Mouse (Mus musculus): ENCODE results near the gene Pnmal1. TPM values are rescaled to one million over a fixed set of nuclear protein-coding genes. Genes with fewer than 3 reads are reported as not detected.
A peak's percentile ranks its signal among the peaks of the same experiment; 100 is the strongest.

Gene Pnmal1
- total and polyA plus RNA-seq, 2 experiments from 2014 or later, result 41.2 to 65.2 TPM

- H3K4me2 ChIP-seq (ENCODE audit: low read depth, low read length, poor library complexity, severe bottlenecking), result peak overlapping the region; percentile 44
- WGBS, result 14% methylated on average over 20 of the region's 20 CpGs
- peaks cover 16% of the 10 kb centered on the region for H3K4me1 ChIP-seq (ENCODE audit: insufficient read depth, low read length)
- peak overlapping the region; percentile 32; the same call in 1 of the 2 replicates for H3K27ac ChIP-seq (ENCODE audit: low read depth, low read length)
- DNase-seq (ENCODE audit: low spot score) (no peak), ATAC-seq (ENCODE audit: low FRiP score) (no peak)
- no peak for TF ChIP-seq CTCF (IDR thresholded peaks at IDR 0.05)
- H3K36me3 ChIP-seq (ENCODE audit: insufficient read depth, low read length), result no peaks in the 10 kb centered on the region
- H3K9me3 ChIP-seq (ENCODE audit: low read length), result no peaks in the 10 kb centered on the region
- peak overlapping the region; percentile 50 for H3K9ac ChIP-seq (replicated peaks; ENCODE audit: low read length, poor library complexity, severe bottlenecking)
- no peaks in the 10 kb centered on the region for H3K27me3 ChIP-seq (ENCODE audit: insufficient read depth, low read length)
- peak overlapping the region; percentile 30 for H3K4me3 ChIP-seq (ENCODE audit: low read depth, low read length)
These were observed 34.9 kb downstream of the Pnmal1 start for GRCm38 (mm10) chr7:16994400-16994799.

- no peaks in the 10 kb centered on the region for H3K27me3 ChIP-seq (ENCODE audit: insufficient read depth, low read length)
- 0 out of 2 replicates have a peak overlapping the region, but pooled peaks have one; percentile 13 for H3K9ac ChIP-seq (replicated peaks; ENCODE audit: low read length, poor library complexity, severe bottlenecking)
- H3K9me3 ChIP-seq (ENCODE audit: low read length), result no peaks in the 10 kb centered on the region
- H3K4me3 ChIP-seq (ENCODE audit: low read depth, low read length), result no peak overlapping the region
- ATAC-seq (ENCODE audit: low FRiP score) (no peak), DNase-seq (ENCODE audit: low spot score) (no peak)
- no peak for TF ChIP-seq CTCF (IDR thresholded peaks at IDR 0.05)
- peak overlapping the region; percentile 44 for H3K4me2 ChIP-seq (ENCODE audit: low read depth, low read length, poor library complexity, severe bottlenecking)
- H3K27ac ChIP-seq (ENCODE audit: low read depth, low read length), result no peak overlapping the region
- H3K36me3 ChIP-seq (ENCODE audit: insufficient read depth, low read length), result no peaks in the 10 kb centered on the region
- WGBS, result 90% methylated on average over 4 of the region's 4 CpGs
- peaks cover 13% of the 10 kb centered on the region for H3K4me1 ChIP-seq (ENCODE audit: insufficient read depth, low read length)
These were observed 35.9 kb downstream of the Pnmal1 start for GRCm38 (mm10) chr7:16995345-16995744.

GRCm38 (mm10) chr7:16999233-16999632 is 39.8 kb downstream of the Pnmal1 start:
- DNase-seq (ENCODE audit: low spot score), result no peak
- Histone ChIP-seq H3K27me3 (ENCODE audit: insufficient read depth, low read length) (no peaks in the 10 kb centered on the region), H3K9ac (replicated peaks; ENCODE audit: low read length, poor library complexity, severe bottlenecking) (no peak overlapping the region), H3K4me3 (ENCODE audit: low read depth, low read length) (no peak overlapping the region), H3K36me3 (ENCODE audit: insufficient read depth, low read length) (peaks cover 3% of the 10 kb centered on the region; the same call in 1 of the 2 replicates), H3K4me1 (ENCODE audit: insufficient read depth, low read length) (0 out of 2 replicates have a peak, but pooled peaks cover 4% of the 10 kb centered on the region), H3K9me3 (ENCODE audit: low read length) (no peaks in the 10 kb centered on the region), H3K27ac (ENCODE audit: low read depth, low read length) (no peak overlapping the region), H3K4me2 (ENCODE audit: low read depth, low read length, poor library complexity, severe bottlenecking) (no peak overlapping the region)
- WGBS, result 68% methylated on average over 4 of the region's 4 CpGs
- no peak for TF ChIP-seq CTCF (IDR thresholded peaks at IDR 0.05)
- no peak; the same call in 1 of the 2 replicates for ATAC-seq (ENCODE audit: low FRiP score)

DNA sequence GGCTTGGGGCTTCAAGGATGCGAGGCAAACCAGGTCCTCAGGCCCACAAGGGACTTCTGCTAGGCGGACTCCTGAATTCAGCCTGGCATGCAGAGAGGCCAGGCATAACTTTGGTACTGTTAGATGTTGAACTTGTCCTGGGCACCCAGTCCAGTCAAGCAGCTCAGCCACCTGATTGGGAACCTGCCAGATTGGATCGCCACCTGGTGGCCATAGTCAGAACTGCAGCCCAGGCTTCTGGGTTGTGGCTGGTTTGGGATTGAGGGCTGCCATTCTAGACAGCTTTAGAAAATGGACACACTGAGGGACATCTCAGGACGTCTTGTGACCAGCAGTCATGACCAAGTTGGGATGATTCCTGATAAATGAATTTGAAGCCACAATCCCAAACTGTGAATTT is 40.2 kb downstream of the Pnmal1 start:
- Histone ChIP-seq H3K27ac (ENCODE audit: low read depth, low read length) (no peak overlapping the region), H3K4me3 (ENCODE audit: low read depth, low read length) (no peak overlapping the region), H3K27me3 (ENCODE audit: insufficient read depth, low read length) (no peaks in the 10 kb centered on the region), H3K4me1 (ENCODE audit: insufficient read depth, low read length) (0 out of 2 replicates have a peak, but pooled peaks cover 4% of the 10 kb centered on the region), H3K9ac (replicated peaks; ENCODE audit: low read length, poor library complexity, severe bottlenecking) (no peak overlapping the region), H3K4me2 (ENCODE audit: low read depth, low read length, poor library complexity, severe bottlenecking) (no peak overlapping the region), H3K36me3 (ENCODE audit: insufficient read depth, low read length) (peaks cover 5% of the 10 kb centered on the region), H3K9me3 (ENCODE audit: low read length) (no peaks in the 10 kb centered on the region)
- peak; percentile 77 for DNase-seq (ENCODE audit: low spot score)
- ATAC-seq (ENCODE audit: low FRiP score), result peak; percentile 22; the same call in 1 of the 2 replicates
- peak; percentile 99 for TF ChIP-seq CTCF (IDR thresholded peaks at IDR 0.05)
- whole genome bisulfite sequencing, result 20% methylated on average over 4 of the region's 4 CpGs

GRCm38 (mm10) chr7:17002375-17003195 is 43.1 kb downstream of the Pnmal1 start:
- 11% methylated on average over 7 of the region's 7 CpGs for WGBS
- Histone ChIP-seq H3K4me3 (ENCODE audit: low read depth, low read length) (no peak overlapping the region), H3K36me3 (ENCODE audit: insufficient read depth, low read length) (peaks cover 34% of the 10 kb centered on the region), H3K9me3 (ENCODE audit: low read length) (no peaks in the 10 kb centered on the region), H3K4me2 (ENCODE audit: low read depth, low read length, poor library complexity, severe bottlenecking) (no peak overlapping the region), H3K4me1 (ENCODE audit: insufficient read depth, low read length) (no peaks in the 10 kb centered on the region), H3K27me3 (ENCODE audit: insufficient read depth, low read length) (no peaks in the 10 kb centered on the region), H3K27ac (ENCODE audit: low read depth, low read length) (no peak overlapping the region), H3K9ac (replicated peaks; ENCODE audit: low read length, poor library complexity, severe bottlenecking) (no peak overlapping the region)
- ATAC-seq (ENCODE audit: low FRiP score), result peak; percentile 67
- DNase-seq (ENCODE audit: low spot score), result peak; percentile 86
- TF ChIP-seq CTCF (IDR thresholded peaks at IDR 0.05), result peak; percentile 92
